Mouse (Mus musculus) liver, adult 2 months (tissue): ENCODE data around the gene Shroom1.

Experiments used
- CTCF ChIP-seq: fragments of 200-500 bp; IDR thresholded peaks from 2 replicates; pipeline ENCODE4 v1.5.1; 2011; ENCODE audit warnings: low read depth, low read length, control low read depth
- POLR2A ChIP-seq: fragments of 200-500 bp; IDR thresholded peaks from 2 replicates; pipeline ENCODE4 v1.6.1; 2011; ENCODE audit warnings: low read length, control low read depth; ENCODE audit not compliant: insufficient read depth; ENCODE audit errors: extremely low read depth

DNA sequence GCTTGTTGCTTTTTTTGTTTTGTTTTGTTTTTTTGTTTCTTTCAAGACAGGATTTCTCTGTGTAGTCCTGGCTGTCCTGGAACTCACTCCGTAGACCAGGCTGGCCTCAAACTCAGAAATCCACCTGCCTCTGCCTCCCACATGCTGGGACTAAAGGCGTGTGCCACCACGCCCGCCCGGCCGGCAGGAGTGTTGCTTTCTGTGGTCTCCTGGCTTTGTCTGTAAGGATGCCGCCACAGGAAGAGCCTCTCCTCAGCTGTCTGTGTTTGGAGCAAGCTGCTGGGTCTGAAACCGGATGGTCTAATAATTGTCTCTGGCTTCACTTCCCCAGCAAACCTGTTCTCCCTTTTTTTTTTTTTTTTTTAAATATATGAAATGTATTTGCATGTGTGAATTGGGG is 21.5 kb upstream of the Shroom1 start:
- TF ChIP-seq CTCF (no peak), POLR2A (no peak)
